Mouse (Mus musculus): ENCODE measurements around the gene Rasgrp3. TPM values are rescaled to one million over a fixed set of nuclear protein-coding genes. Genes with fewer than 3 reads are reported as not detected.
A peak's percentile ranks its signal among the peaks of the same experiment; 100 is the strongest.

Rasgrp3 gene
- polyA plus RNA-seq, 1 experiment from 2014 or later, result 6.0 TPM

DNA sequence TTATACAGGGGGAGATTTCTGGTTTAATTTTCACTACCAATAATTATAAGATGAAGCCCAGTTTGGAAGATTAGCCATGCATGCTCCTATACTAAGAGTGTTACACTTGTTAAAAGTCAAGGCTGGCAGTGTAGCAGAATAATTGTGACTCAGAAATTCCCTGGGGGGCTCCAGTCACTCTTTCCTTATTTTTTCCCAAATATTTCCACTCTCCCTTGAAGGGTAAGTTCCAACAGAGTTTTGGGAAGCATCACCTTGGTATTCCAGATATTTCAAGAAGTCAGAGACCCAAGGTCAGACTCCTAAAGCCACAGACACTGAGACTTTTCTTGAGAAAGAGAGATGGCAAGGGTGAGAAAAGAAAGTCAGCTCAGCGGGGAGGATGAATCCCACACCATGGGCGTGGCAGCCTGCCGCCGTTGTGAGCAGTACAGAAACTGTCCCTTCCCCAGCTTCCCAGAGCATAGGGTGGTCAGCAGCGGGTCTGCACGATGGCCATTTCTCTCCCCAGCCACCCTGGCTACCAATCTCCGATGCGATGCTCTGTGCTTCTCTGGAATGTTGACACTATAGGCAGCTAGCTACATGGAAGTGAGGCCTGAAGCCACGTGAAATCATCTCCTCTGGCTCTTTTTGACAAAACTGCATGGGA, 28.8 kb downstream of the Rasgrp3 start:
- DNase-seq (ENCODE audit: low spot score), result no peak
- Histone ChIP-seq H3K4me1 (peaks cover 14% of the 10 kb centered on the region), H3K27me3 (replicated peaks; ENCODE audit: low read depth, poor library complexity, severe bottlenecking) (0 out of 2 replicates have a peak, but pooled peaks cover 7% of the 10 kb centered on the region), H3K4me3 (peak overlapping the region; percentile 42; the same call in 1 of the 2 replicates), H3K27ac (replicated peaks) (no peak overlapping the region), H3K36me3 (replicated peaks) (no peaks in the 10 kb centered on the region), H3K9me3 (no peaks in the 10 kb centered on the region)
- 14% methylated on average over 9 of the region's 9 CpGs for WGBS

DNA sequence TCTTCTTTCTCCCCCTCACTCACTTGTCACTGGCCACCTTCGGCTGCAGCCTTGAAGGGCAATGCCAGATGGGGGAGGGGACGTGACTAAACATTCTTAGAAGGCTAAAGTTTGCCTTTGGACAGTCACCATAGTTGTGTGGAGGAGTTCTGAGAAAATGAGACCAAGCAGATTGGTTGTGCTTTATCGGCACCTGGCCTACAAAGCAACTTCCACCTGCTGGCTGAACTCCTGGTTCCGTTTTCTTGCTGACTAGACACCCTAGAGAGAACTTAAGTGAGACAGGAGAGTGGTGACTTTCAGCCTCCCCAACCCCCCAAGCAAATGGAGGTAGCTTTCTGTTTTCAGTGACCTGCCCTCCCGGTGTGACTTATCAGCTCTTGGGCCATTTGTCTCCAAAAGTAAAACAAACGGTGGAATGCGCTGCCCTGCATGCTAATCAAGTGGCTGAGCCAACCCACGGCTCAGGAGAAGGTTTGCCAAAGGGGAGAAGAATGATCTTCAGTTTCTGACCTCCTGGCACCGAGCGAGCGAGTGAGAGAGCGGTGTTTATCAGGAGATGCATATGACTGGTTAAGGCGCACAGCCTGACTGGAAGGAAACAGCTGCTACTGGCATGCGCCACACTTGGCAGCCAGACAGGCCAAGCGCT, 29.4 kb downstream of the Rasgrp3 start:
- Histone ChIP-seq H3K27ac (replicated peaks) (no peak overlapping the region; the same call in 1 of the 2 replicates), H3K36me3 (replicated peaks) (no peaks in the 10 kb centered on the region), H3K27me3 (replicated peaks; ENCODE audit: low read depth, poor library complexity, severe bottlenecking) (0 out of 2 replicates have a peak, but pooled peaks cover 7% of the 10 kb centered on the region), H3K4me1 (peaks cover 14% of the 10 kb centered on the region), H3K4me3 (peak overlapping the region; percentile 42), H3K9me3 (no peaks in the 10 kb centered on the region)
- 11% methylated on average over 15 of the region's 15 CpGs for WGBS
- peak; percentile 62 for DNase-seq (ENCODE audit: low spot score)

DNA sequence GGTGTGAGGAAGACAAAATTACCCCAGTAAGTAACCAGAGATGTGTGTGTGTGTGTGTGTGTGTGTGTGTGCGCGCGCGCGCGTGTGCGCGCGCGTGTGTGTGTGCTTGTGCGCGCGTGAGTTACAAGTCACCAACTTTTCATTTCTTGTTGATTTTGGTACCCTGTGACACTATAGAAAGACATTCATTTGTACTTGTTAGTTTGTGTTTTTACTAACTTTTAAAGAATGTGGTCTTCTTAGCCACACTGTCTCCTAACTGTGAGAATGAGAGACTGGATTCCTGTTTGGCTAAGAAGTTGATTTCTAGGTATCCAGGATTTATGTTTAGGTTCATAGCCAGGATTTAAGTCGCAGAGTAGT, 29.9 kb downstream of the Rasgrp3 start:
- Histone ChIP-seq H3K4me3 (peak overlapping the region; percentile 42), H3K36me3 (replicated peaks) (no peaks in the 10 kb centered on the region), H3K27ac (replicated peaks) (no peak overlapping the region; the same call in 1 of the 2 replicates), H3K9me3 (no peaks in the 10 kb centered on the region), H3K27me3 (replicated peaks; ENCODE audit: low read depth, poor library complexity, severe bottlenecking) (0 out of 2 replicates have a peak, but pooled peaks cover 7% of the 10 kb centered on the region), H3K4me1 (peaks cover 14% of the 10 kb centered on the region)
- no peak for DNase-seq (ENCODE audit: low spot score)
- WGBS, result 61% methylated on average over 14 of the region's 14 CpGs

DNA sequence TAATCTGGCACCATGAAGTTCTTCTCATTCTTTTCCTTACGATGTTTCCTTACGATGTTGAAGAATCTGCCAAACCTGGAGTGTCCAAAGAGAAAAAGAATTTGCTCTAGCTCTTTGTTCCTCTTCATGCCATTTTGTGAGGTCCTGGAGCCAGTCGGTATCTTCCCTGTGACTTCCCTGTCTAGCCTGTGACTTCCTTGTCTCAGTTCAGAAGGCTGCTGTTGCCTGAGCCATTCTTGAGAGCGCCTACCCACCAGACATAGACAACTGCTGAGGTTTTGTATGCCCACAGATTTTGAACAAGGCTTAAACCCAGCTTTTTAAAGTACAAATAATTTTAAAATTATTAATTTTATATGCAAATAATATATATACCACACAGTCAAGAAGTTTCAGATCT, 31.3 kb downstream of the Rasgrp3 start:
- H3K9me3 ChIP-seq, result no peaks in the 10 kb centered on the region
- no peak overlapping the region for H3K27ac ChIP-seq (replicated peaks)
- 0 out of 2 replicates have a peak, but pooled peaks cover 7% of the 10 kb centered on the region for H3K27me3 ChIP-seq (replicated peaks; ENCODE audit: low read depth, poor library complexity, severe bottlenecking)
- H3K36me3 ChIP-seq (replicated peaks), result no peaks in the 10 kb centered on the region
- 88% methylated on average over 4 of the region's 4 CpGs for WGBS
- DNase-seq (ENCODE audit: low spot score), result no peak
- peaks cover 14% of the 10 kb centered on the region for H3K4me1 ChIP-seq
- no peak overlapping the region for H3K4me3 ChIP-seq

DNA sequence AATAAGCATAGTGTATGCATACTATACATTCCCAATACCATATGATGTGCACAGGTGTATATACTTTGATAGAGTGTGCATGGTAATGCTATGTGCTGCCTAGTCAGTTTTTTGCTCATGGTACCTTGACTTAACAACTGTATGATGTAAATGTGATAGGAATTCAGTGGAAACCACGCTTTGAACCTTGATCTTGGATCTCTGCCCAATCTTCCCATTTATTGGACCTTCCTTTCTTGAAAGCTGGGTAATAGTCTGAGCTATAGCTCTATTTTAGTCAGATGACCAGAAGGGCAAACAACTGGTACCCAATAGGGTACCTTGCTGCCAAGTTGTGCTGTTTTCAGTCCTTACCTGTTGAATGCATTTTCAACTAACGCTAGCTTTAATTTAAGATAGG, 31.8 kb downstream of the Rasgrp3 start:
- 94% methylated on average over 2 of the region's 2 CpGs for WGBS
- DNase-seq (ENCODE audit: low spot score), result no peak

DNA sequence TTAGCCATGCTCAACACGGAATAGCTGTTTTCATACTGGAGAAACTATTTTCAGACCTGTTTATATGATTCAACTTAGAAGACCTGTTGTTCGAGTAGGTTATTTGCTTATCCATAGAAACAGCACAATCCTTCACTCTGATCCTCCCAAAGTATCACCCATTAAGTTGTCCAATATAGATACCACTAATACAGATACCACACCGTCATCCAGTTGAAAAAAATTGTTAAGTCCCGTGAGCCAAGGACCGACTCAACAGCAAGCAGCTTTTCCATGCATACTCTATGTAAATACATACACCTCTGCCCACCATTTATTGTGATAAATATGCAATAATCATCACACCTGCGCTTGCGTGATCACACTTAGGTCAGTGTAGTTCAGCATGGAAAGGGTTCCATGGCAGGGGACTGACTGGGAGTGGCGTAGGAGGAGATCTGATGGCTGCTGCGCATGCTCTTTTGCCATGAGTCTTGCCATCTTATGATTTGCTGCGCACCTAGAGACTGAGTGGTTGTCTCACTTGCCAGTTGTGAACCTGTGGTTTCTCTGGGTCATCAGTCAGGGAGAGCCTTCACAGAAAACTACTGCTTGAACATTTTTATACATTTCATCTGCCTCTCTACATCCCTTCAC, 32.9 kb downstream of the Rasgrp3 start:
- Histone ChIP-seq H3K27me3 (replicated peaks; ENCODE audit: low read depth, poor library complexity, severe bottlenecking) (0 out of 2 replicates have a peak, but pooled peaks cover 7% of the 10 kb centered on the region), H3K36me3 (replicated peaks) (no peaks in the 10 kb centered on the region), H3K27ac (replicated peaks) (no peak overlapping the region), H3K4me1 (peaks cover 14% of the 10 kb centered on the region), H3K9me3 (no peaks in the 10 kb centered on the region), H3K4me3 (no peak overlapping the region)
- 94% methylated on average over 10 of the region's 10 CpGs for WGBS
- no peak for DNase-seq (ENCODE audit: low spot score)

More for the DNA sequence above, 31.8 kb downstream of the Rasgrp3 start:
- no peak overlapping the region for H3K27ac ChIP-seq (replicated peaks)
- no peak overlapping the region for H3K4me3 ChIP-seq
- 0 out of 2 replicates have a peak, but pooled peaks cover 7% of the 10 kb centered on the region for H3K27me3 ChIP-seq (replicated peaks; ENCODE audit: low read depth, poor library complexity, severe bottlenecking)
- H3K4me1 ChIP-seq, result peaks cover 14% of the 10 kb centered on the region
- H3K9me3 ChIP-seq, result no peaks in the 10 kb centered on the region
- no peaks in the 10 kb centered on the region for H3K36me3 ChIP-seq (replicated peaks)

DNA sequence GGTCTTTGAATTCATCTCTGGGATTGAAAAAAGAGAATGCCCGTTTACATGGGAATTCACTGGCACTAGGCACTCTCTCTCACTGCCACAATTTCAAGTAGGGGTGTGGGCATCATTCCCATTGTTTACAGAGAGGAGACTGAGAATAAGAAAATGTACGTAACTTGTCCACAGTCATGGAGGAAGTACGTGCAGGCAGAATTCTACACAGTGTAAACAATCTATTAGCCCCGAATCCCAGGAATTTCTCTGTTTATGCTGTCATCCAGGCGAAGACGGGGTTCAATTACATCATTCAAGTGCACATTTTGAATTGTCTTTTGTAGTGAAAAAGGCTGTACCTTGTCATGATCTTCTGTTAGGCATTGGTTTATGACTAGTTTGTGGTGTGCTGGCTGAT, 34.6 kb downstream of the Rasgrp3 start:
- WGBS, result 72% methylated on average over 6 of the region's 6 CpGs
- DNase-seq (ENCODE audit: low spot score), result no peak
- Histone ChIP-seq H3K36me3 (replicated peaks) (no peaks in the 10 kb centered on the region), H3K27ac (replicated peaks) (no peak overlapping the region), H3K4me1 (peaks cover 4% of the 10 kb centered on the region), H3K4me3 (no peak overlapping the region), H3K27me3 (replicated peaks; ENCODE audit: low read depth, poor library complexity, severe bottlenecking) (no peaks in the 10 kb centered on the region), H3K9me3 (no peaks in the 10 kb centered on the region)

DNA sequence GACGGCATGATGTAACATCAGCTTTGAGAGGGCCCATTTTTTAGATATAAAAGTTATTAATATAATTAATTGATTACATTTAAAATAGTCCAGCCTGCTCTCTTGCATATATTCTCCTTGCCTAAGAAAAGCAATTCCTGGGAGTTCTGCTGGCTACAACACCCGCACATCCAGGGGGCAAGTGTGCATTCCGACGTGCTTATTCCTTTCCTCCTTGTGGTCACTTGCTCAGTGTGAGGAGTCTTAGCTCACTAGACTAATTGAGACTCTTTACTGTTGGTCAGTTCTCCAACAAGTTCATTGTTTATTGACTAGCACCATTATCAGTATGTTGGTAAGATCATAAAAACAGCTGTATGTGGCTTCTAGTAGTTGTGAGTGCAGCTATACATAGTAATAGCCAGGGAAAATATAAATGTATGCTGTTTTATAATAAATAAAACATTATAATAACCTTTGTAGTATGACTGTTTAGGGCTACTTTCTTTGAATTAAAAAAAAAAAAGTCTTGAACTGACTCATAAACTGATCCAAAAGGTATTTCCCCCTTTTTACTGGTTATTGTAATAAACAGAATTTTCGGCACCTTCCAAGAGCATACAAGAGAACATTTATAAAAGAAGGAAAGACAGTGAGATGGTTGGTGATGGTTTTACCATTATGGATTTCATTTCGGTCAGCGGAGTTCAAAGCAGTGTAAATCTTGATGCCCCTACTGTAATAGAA, 35.4 kb downstream of the Rasgrp3 start:
- no peaks in the 10 kb centered on the region for H3K27me3 ChIP-seq (replicated peaks; ENCODE audit: low read depth, poor library complexity, severe bottlenecking)

DNA sequence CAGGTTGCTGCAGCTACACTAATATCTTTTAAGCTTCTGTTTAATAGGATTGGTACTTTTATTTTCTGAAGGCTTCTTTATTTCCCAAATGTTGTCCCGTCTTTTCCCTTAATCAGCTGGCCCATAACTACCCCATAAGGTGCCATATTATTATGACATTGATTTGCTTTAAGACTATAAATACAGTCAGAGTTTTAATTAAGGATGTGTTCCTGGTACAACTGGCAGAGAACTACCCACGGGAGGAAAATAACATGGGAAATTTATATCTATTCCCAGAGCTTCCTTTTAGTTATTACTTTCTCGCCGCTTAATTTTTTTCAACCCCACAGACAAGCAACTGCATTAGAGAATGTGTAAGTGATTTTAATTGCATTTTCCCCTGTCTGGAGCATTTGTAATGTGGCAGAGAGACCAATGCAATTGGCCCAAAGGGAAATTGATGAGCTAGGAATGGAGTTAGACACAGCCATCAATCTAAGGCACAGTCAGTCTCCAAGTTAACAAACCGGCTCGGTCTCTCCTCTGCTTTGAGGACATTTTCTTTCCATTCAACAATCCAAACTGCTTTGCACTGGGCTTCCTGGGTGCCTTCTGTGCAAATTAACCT, 36.1 kb downstream of the Rasgrp3 start:
- Histone ChIP-seq H3K27me3 (replicated peaks; ENCODE audit: low read depth, poor library complexity, severe bottlenecking) (no peaks in the 10 kb centered on the region), H3K36me3 (replicated peaks) (no peaks in the 10 kb centered on the region), H3K9me3 (no peaks in the 10 kb centered on the region), H3K27ac (replicated peaks) (no peak overlapping the region), H3K4me3 (no peak overlapping the region), H3K4me1 (no peaks in the 10 kb centered on the region)
- WGBS, result 91% methylated on average over 6 of the region's 6 CpGs
- no peak for DNase-seq (ENCODE audit: low spot score)

More for the DNA sequence above, 35.4 kb downstream of the Rasgrp3 start:
- Histone ChIP-seq H3K36me3 (replicated peaks) (no peaks in the 10 kb centered on the region), H3K9me3 (no peaks in the 10 kb centered on the region), H3K27ac (replicated peaks) (no peak overlapping the region), H3K4me3 (no peak overlapping the region), H3K4me1 (no peaks in the 10 kb centered on the region)
- 92% methylated on average over 7 of the region's 7 CpGs for WGBS
- DNase-seq (ENCODE audit: low spot score), result no peak

DNA sequence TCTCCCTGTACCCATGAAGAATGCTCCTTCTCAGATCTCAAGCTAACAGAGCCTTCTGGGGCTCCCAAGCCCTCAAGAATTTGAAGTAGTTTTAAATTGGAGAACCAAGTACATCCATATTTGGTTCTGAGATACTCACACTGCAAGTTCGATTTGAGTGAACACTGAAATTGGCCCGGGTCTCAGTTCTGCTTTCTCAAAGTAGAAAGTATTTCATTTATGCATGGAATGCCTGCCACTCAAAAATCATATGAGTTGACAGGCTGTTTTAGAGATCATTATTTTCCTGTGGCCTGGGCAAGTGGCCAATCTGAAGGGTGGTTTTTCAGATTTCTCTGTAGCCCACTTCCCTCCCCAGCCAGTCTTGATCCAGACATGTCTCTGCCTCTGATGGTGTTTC, 36.7 kb downstream of the Rasgrp3 start:
- Histone ChIP-seq H3K27ac (replicated peaks) (no peak overlapping the region), H3K27me3 (replicated peaks; ENCODE audit: low read depth, poor library complexity, severe bottlenecking) (no peaks in the 10 kb centered on the region), H3K4me3 (no peak overlapping the region), H3K36me3 (replicated peaks) (no peaks in the 10 kb centered on the region), H3K4me1 (no peaks in the 10 kb centered on the region), H3K9me3 (no peaks in the 10 kb centered on the region)
- WGBS, result 88% methylated on average over 2 of the region's 2 CpGs
- no peak for DNase-seq (ENCODE audit: low spot score)

DNA sequence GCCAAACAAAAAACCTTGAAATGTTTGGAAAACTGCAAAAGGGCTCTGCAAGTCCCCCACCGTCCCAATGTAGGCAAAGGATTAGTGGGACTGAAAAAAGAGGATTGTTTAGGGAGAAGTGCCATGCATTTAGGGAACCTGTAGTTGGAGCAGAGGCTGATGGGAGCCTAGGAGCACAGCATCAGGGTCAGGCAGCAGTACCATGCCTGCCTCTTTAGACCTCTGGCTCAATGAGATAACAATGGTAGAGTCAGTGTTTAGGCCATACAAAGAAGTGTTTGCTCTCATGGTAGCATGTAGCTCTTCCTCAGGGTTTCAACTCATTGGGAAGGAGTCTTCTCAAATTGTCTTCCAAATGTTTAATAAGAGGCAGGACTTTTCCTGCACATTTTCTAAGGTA, 40.3 kb downstream of the Rasgrp3 start:
- no peak for DNase-seq (ENCODE audit: low spot score)
- Histone ChIP-seq H3K36me3 (replicated peaks) (no peaks in the 10 kb centered on the region), H3K9me3 (no peaks in the 10 kb centered on the region), H3K4me1 (no peaks in the 10 kb centered on the region), H3K27ac (replicated peaks) (no peak overlapping the region), H3K27me3 (replicated peaks; ENCODE audit: low read depth, poor library complexity, severe bottlenecking) (no peaks in the 10 kb centered on the region), H3K4me3 (no peak overlapping the region)
- WGBS, result 60% methylated on average over 1 of the region's 1 CpGs

All from embryonic facial prominence, embryonic 10.5 days (tissue).